Mouse (Mus musculus) ES-CJ7 (cell line): ENCODE measurements at regions not wholly inside any gene's neighbourhood (a gene's known extent, or its start where the extent isn't known, plus 50 kb on each side); places are given as distances from the start of the nearest gene placed in this dataset.
A peak's percentile ranks its signal among the peaks of the same experiment; 100 is the strongest.

ENCODE experiments used
- DNase-seq: peaks from one replicate; pipeline ENCODE4 v3.0.0; 2011; ENCODE audit warnings: low read depth, low spot score

DNA sequence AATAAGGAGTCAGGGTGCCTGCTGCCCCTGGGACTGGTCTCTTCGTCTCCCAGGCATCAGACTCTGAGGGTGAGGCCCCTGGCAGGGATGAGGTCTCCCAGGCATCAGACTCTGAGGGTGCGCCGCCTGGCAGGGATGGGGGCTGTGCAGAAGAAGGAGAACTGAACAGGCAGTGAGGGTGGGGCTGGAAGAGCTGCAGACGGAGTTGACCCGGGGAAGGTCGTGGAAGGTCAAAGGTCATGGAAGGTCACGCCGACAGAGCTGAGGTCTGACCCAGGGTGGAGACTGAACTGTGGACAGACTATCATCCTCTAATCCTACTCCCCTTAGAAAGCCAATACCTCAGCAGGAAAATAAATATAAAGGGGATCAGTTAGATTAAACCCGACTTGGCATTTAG is 50.6 kb upstream of the Grik3 start:
- peak; percentile 79 for DNase-seq

DNA sequence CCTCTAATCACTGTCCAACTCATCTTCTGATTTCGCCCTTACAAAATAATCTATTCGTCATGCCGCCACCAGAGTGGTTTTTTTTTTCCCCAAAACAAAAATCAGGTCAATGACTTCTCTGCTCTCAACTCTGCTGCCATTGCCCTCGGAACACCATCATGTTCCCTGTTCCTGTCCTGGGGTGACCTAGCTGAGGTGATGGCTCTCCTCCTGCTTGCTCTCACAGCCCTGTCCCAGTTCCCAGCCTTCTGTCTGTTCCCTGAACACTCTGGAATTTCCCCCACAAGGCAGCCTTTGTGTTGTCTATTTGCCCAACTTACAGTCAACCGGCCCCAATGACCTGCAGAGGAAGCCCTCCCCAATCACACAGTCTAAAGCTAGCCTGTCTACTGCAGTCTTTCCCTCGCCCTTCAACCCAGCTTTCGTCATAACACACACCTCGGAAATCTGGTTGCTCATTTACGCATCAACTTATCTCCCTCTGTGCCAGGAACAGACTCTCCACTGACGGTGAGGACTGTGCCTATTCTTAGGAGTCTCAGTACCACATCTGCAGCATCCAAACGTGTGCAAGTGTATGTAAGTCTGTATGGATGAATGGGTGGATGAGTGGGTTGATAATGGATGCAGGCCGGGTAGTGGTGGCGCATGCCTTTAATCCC is 53.2 kb upstream of the Grik3 start:
- no peak for DNase-seq

GRCm38 (mm10) chr4:125433511-125433910 is 57.0 kb upstream of the Grik3 start:
- DNase-seq = no peak

DNA sequence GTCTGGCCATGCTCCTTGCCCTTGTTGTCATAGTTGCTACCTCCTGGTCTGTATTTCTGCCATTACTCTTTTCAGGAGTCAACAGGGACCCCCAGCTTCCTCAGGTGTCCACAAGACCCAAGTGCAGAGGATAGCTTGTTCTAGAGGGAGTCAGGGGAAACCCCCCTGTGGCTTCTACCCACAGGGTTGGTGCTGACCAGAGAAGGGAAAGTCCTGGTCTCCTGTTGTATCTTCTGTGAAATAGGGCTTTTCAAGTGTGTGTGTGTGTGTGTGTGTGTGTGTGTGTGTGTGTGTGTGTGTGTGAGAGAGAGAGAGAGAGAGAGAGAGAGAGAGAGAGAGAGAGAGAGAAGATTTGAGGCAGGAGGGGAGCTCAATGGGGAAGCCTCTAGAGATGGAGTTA is 58.9 kb upstream of the Grik3 start:
- no peak for DNase-seq

- DNase-seq = no peak
These were observed 59.7 kb upstream of the Grik3 start for GRCm38 (mm10) chr4:125430845-125431244.

DNA sequence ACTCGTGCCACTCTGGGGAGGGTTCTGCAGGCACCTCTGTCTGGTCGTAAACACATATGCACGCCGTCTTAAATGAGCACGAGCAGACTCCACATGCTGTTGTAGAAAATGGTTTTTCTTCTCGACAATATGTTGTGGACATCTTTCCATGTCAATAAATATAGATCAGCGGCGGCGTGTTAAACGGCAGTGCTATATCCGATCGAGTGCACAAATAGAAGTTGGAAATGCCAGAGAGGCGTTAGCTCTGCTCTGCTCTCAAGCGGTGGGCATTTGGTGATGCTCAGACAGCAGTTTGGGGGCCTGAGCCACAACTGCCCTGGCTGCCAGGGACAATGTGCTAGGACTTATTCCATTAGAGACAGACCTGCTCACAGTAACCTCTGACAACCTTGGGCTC is 61.8 kb upstream of the Grik3 start:
- DNase-seq = no peak

- peak; percentile 24 for DNase-seq
These were observed 69.8 kb upstream of the Grik3 start for GRCm38 (mm10) chr4:125420561-125421241.

DNA sequence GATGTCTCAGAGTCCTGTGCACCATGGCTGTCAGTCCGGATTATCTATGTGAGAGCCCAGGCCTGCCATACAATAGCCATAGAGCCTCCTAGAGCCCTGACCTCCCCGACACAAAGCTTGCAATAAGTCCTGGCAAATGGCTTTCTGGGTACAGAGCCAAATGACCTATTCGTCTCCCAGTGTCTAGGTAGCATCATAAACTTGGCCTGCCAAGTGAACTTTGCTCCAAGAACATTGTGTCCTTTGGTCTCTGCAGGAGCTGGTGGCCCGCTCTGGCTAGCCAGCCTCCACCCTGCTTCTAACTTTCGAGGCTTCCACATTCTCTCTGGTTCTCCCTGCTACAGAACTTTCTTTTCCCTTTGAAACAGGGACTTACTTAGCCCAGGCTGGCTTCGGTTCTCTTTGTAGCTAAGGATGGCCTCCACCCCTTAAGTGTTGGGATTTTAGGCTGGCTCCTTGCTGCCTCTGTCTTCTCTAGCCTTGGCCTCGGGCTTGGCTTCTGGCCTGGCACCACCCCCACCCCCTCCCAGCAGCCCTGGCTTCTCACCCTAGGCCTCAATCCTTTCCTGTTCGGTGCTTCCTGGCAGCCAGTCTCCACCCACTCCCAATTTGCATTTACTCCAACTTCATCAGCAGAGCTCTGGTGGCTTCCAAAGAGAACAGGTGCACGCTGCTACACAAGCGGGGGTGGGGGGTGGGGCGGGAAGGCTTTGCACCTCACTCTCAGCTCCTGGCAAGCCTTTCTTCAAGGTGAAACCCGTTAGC is 70.8 kb upstream of the Grik3 start:
- DNase-seq = peak; percentile 91

- DNase-seq = peak; percentile 50
These were observed 75.2 kb upstream of the Grik3 start for GRCm38 (mm10) chr4:125415308-125415707.

GRCm38 (mm10) chr4:125413833-125414719 is 76.4 kb upstream of the Grik3 start:
- DNase-seq = peak; percentile 63

GRCm38 (mm10) chr4:125410736-125411441 is 79.6 kb upstream of the Grik3 start:
- DNase-seq = no peak

GRCm38 (mm10) chr4:125399376-125400112 is 91.0 kb upstream of the Grik3 start:
- no peak for DNase-seq

- no peak for DNase-seq
These were observed 93.5 kb upstream of the Grik3 start for GRCm38 (mm10) chr4:125397007-125397461.

- DNase-seq = no peak
These were observed 99.2 kb upstream of the Grik3 start for GRCm38 (mm10) chr4:125391269-125391668.

DNA sequence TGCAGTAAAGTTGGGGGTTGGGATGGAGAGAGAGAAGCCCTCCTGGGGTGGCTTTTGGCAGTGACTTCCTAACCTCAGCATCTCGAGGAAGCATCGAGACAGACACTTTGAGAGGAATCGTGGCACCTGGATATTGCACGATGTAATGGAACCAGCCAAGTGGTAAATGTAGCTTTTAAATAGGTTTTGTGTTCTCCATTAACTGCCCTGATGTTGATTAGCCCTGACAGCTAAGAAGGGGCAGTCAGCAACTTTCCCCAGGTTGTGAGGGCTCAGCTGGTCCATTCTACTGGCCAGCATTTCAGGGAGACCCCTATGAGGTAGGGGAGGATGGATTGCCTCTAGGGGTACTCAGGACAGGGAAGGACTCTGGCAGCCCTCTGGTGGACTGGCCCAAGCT is 104.7 kb upstream of the Grik3 start:
- DNase-seq = no peak

DNA sequence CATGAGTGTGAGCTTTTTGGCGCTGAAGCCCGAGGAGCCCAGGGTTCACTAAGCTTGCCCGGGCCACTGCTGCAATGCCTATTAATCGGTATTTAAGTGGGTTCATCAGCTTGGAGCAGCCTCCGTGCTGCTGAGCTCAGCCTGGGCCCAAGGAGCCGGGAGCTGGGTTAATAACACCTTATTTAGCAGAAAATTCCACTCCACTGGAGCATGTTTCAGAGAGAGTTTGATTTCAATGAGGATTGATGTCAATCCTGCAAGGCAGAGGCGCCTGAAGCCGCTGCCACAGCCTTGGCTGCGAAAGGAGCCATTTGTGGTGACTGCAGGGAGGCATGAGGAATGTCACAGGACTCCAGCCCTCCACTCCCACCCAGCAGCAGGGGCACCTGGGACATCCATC is 126.5 kb upstream of the Grik3 start:
- DNase-seq = no peak

DNA sequence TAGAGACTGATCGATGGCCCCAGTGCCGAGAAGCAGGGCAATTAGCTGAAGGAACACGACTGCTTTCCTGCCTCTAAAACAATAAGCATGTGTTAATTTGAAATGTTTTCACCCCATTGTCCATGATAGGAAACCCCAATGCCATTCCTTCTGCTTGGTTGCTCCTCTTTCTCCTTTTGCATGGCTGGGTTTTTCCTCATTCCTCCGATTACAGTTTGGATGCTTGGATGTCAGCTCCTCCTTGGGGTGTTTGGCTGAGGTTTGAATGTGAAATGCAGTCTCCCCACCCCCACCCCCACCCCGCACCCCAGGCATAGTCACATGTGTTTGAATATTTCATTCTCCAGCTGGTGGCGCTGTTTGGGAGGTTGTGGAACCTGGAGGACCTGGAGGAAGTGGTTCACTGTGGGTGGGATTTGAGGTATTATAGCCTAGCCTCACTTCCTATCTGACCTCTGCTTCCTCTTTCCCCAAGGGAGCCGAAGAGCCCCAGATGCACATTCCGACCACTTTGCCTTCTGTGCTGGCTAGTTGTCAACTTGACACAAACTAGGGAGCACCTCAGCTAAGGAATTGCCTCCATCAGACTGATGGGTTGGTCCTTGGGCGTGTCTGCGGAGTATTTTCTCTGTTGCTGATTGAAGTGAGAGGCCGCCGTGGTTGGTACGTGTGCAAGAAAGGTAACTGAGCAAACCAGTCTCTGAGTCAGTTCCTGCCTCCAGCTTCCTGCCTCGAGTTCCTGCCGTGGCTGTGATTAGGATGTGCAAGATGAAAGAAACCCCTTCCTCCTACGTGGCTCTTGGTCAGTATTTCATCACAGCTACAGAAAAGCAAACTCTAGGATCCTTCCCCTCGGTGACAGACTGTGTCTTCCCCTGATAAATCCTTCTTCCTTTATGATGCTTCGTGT is 128.6 kb upstream of the Grik3 start:
- DNase-seq = peak; percentile 54

- DNase-seq = no peak
These were observed 132.1 kb upstream of the Grik3 start for GRCm38 (mm10) chr4:125358356-125358755.

DNA sequence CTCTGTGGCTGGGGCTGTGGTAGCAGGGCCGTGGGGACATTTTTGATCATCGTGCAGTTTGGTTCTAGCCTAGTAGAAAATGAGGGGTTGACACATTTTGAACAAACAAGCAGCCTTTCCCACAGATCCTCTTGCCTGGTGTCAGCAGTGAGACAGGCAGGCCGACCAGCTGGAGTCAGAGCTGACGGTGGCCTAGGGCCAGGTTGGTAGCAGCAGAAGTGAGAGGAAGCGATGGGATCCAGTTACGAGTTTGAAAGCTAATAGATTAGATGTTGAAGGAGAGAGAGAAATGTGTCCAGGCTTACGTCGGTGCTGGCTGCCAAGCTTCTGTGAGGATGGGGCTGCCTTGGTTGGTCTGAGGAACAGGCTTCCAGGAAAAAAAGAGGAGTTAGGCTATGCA is 134.1 kb upstream of the Grik3 start:
- no peak for DNase-seq
